Mouse (Mus musculus) layer of hippocampus, postnatal 14 days (tissue): Measurements from ENCODE around the gene Gnl1. TPM values are rescaled to one million over a fixed set of nuclear protein-coding genes. Genes with fewer than 3 reads are reported as not detected.
"Not testable (repeated sequence)": the region's sequence is repeated elsewhere in the genome, so short reads cannot be mapped to it uniquely, and the experiment has no call there.

Source experiments
- DNase-seq, 2 experiments: peaks; one replicate each; pipeline ENCODE4 v3.0.0; 2021 to 2022; ENCODE audit warnings: low spot score in 2 of 2, mixed read lengths in 1 of 2
- microRNA-seq, 2 experiments: library from miRNA; unstranded; fragments of <30 nt; microRNA quantifications; one replicate each; pipeline ENCODE4 v1.2.0; 2021
- total RNA-seq, 2 experiments: library from RNA; stranded (reverse); gene quantifications; 2 replicates each; pipeline ENCODE4 v1.2.3; 2021

The Gnl1 gene
- total RNA-seq, 2 experiments from 2014 or later, result 133 to 136 TPM

- no peak for DNase-seq
These were observed 44.3 kb downstream of the Gnl1 start for GRCm38 (mm10) chr17:36023710-36024654.

- DNase-seq, result no peak
These were observed 45.5 kb downstream of the Gnl1 start for GRCm38 (mm10) chr17:36025197-36025596.

- no peak for DNase-seq
These were observed 46.2 kb downstream of the Gnl1 start for GRCm38 (mm10) chr17:36025901-36026300.

- no peak for DNase-seq
These were observed 48.0 kb downstream of the Gnl1 start for GRCm38 (mm10) chr17:36027663-36028062.

GRCm38 (mm10) chr17:36028879-36029619, 49.4 kb downstream of the Gnl1 start:
- no peak for DNase-seq

GRCm38 (mm10) chr17:36030046-36030702, 50.5 kb downstream of the Gnl1 start:
- DNase-seq, result not testable (repeated sequence)

GRCm38 (mm10) chr17:36030703-36031582, 51.3 kb downstream of the Gnl1 start:
- DNase-seq, result not testable (repeated sequence)

- DNase-seq, result peak in 1 of 2 experiments; percentile 52
These were observed 52.1 kb downstream of the Gnl1 start for GRCm38 (mm10) chr17:36031583-36032331.

- DNase-seq, result peak; percentile 7 to 33
These were observed 52.8 kb downstream of the Gnl1 start, which contains the start of gene H2-T23 for GRCm38 (mm10) chr17:36032351-36032875. Gene H2-T23 (minus strand): TSS chr17:36032855.

GRCm38 (mm10) chr17:36034524-36034923, 54.9 kb downstream of the Gnl1 start:
- not testable (repeated sequence) for DNase-seq

- DNase-seq, result peak; percentile 28 to 51
These were observed 55.5 kb downstream of the Gnl1 start for GRCm38 (mm10) chr17:36035010-36035638.

GRCm38 (mm10) chr17:36036126-36036525, 56.5 kb downstream of the Gnl1 start:
- not testable (repeated sequence) for DNase-seq

Small RNA genes within 50 kb of the gene (microRNA-seq; reads per million reads assigned to microRNA genes)
- gene Mir877, result 600 to 616 reads per million in 2 experiments

Other genes starting within 250 kb of the Gnl1 start
- gene Ier3, start 158.2 kb upstream of the Gnl1 start, total RNA-seq, result 1 to 10 TPM; 3.8 to 4.2 TPM
- gene Flot1, start 156.6 kb upstream of the Gnl1 start, total RNA-seq, result 100 to 1,000 TPM; 139 to 147 TPM
- gene Tubb5, start 141.5 kb upstream of the Gnl1 start, total RNA-seq, result 100 to 1,000 TPM; 615 to 684 TPM
- 10 to 100 TPM; 13.6 to 15.0 TPM for gene Mdc1, start 138.3 kb upstream of the Gnl1 start, total RNA-seq
- gene Nrm, start 118.5 kb upstream of the Gnl1 start, total RNA-seq, result 1 to 10 TPM; 3.9 to 4.7 TPM
- gene Ppp1r18, start 114.3 kb upstream of the Gnl1 start, total RNA-seq, result 10 to 100 TPM; 13.4 to 14.0 TPM
- 10 to 100 TPM; 30.3 to 33.6 TPM for gene Dhx16, start 100.0 kb upstream of the Gnl1 start, total RNA-seq
- 10 to 100 TPM; 61.8 to 71.4 TPM for gene 2310061I04Rik, start 82.4 kb upstream of the Gnl1 start, total RNA-seq
- gene Atat1, start 69.8 kb upstream of the Gnl1 start, total RNA-seq, result 10 to 100 TPM; 82.6 to 87.1 TPM
- 10 to 100 TPM; 41.2 to 42.7 TPM for gene Mrps18b, start 63.5 kb upstream of the Gnl1 start, total RNA-seq
- gene Ppp1r10, start 63.4 kb upstream of the Gnl1 start, total RNA-seq, result 10 to 100 TPM; 68.3 to 74.5 TPM
- 10 to 100 TPM; 76.7 to 84.5 TPM for gene Abcf1, start 10.1 kb upstream of the Gnl1 start, total RNA-seq
- gene Prr3, start 385 bp downstream of the Gnl1 start, total RNA-seq, result 10 to 100 TPM; 59.7 to 63.8 TPM
- 1 to 10 TPM; 1.0 to 1.1 TPM for gene H2-T24, start 40.7 kb downstream of the Gnl1 start, total RNA-seq
- 1 to 10 TPM; 3.0 to 3.6 TPM for gene H2-T23, start 53.0 kb downstream of the Gnl1 start, total RNA-seq
- 1 to 10 TPM; 9.1 to 9.2 TPM for gene H2-T22, start 62.9 kb downstream of the Gnl1 start, total RNA-seq
- not detected for gene Gm6034, start 63.1 kb downstream of the Gnl1 start, total RNA-seq
- under 1 TPM; 0.31 to 0.32 TPM for gene Gm11127, start 78.5 kb downstream of the Gnl1 start, total RNA-seq
- gene Gm19684, start 141.8 kb downstream of the Gnl1 start, total RNA-seq, result not detected
- not detected for gene Gm7030, start 149.6 kb downstream of the Gnl1 start, total RNA-seq
- not detected for gene Gm8909, start 188.7 kb downstream of the Gnl1 start, total RNA-seq
- gene H2-T3, start 210.4 kb downstream of the Gnl1 start, total RNA-seq, result not detected